Mouse (Mus musculus) bone marrow macrophage, adult 2 months (primary cell): ENCODE data around the gene Myo16. TPM values are rescaled to one million over a fixed set of nuclear protein-coding genes. Genes with fewer than 3 reads are reported as not detected.

Source experiments
- H3K27ac ChIP-seq: 2 replicates; pipeline ENCODE4 v1.5.1; 2012; ENCODE audit warnings: low read depth, low read length; ENCODE audit not compliant: insufficient read depth
- H3K4me1 ChIP-seq: 2 replicates; pipeline ENCODE4 v1.6.1; 2012; ENCODE audit warnings: low read length; ENCODE audit not compliant: control insufficient read depth, insufficient read depth
- H3K4me3 ChIP-seq: 2 replicates; pipeline ENCODE4 v1.5.1; 2012; ENCODE audit warnings: mild to moderate bottlenecking, low read length, moderate library complexity; ENCODE audit not compliant: insufficient read depth
- CTCF ChIP-seq: IDR thresholded peaks from 2 replicates; pipeline ENCODE4 v1.5.1; 2012; ENCODE audit warnings: low read depth, mild to moderate bottlenecking, low read length, moderate library complexity
- POLR2A ChIP-seq: IDR thresholded peaks from 2 replicates; pipeline ENCODE4 v1.6.1; 2012; ENCODE audit warnings: mild to moderate bottlenecking, low read depth, low read length, borderline replicate concordance
- polyA plus RNA-seq: library from polyadenylated mRNA; stranded (reverse); fragments of >200 nt; gene quantifications from 2 replicates; pipeline ENCODE4 v1.2.4, GENCODE M21; 2012; ENCODE audit not compliant: missing spikeins, insufficient read depth, insufficient read length

The Myo16 gene
- polyA plus RNA-seq, 1 experiment, result not detected

GRCm38 (mm10) chr8:10628725-10629124, 475.0 kb downstream of the Myo16 start:
- no peak overlapping the region for H3K27ac ChIP-seq
- TF ChIP-seq CTCF, result no peak
- TF ChIP-seq POLR2A, result no peak
- H3K4me1 ChIP-seq, result peaks cover 8% of the 10 kb centered on the region; the same call in 1 of the 2 replicates
- no peak overlapping the region for H3K4me3 ChIP-seq

- peaks cover 16% of the 10 kb centered on the region for H3K4me1 ChIP-seq
- H3K4me3 ChIP-seq, result no peak overlapping the region
- TF ChIP-seq POLR2A (no peak), CTCF (no peak)
- no peak overlapping the region for H3K27ac ChIP-seq
Observed at GRCm38 (mm10) chr8:10629862-10630261, 476.2 kb downstream of the Myo16 start.

GRCm38 (mm10) chr8:10631006-10631405, 477.3 kb downstream of the Myo16 start:
- Histone ChIP-seq H3K4me3 (no peak overlapping the region), H3K27ac (no peak overlapping the region), H3K4me1 (peaks cover 28% of the 10 kb centered on the region)
- no peak for TF ChIP-seq CTCF
- no peak for TF ChIP-seq POLR2A

GRCm38 (mm10) chr8:10632603-10633002, 478.9 kb downstream of the Myo16 start:
- H3K4me3 ChIP-seq, result no peak overlapping the region
- no peak overlapping the region for H3K27ac ChIP-seq
- H3K4me1 ChIP-seq, result peaks cover 29% of the 10 kb centered on the region
- TF ChIP-seq POLR2A (no peak), CTCF (no peak)

GRCm38 (mm10) chr8:10633360-10634140, 479.8 kb downstream of the Myo16 start:
- H3K4me1 ChIP-seq, result peaks cover 29% of the 10 kb centered on the region
- H3K27ac ChIP-seq, result no peak overlapping the region
- TF ChIP-seq POLR2A, result no peak
- no peak for TF ChIP-seq CTCF
- H3K4me3 ChIP-seq, result no peak overlapping the region

GRCm38 (mm10) chr8:10634421-10634820, 480.7 kb downstream of the Myo16 start:
- Histone ChIP-seq H3K4me1 (peaks cover 29% of the 10 kb centered on the region), H3K4me3 (no peak overlapping the region), H3K27ac (no peak overlapping the region)
- no peak for TF ChIP-seq CTCF
- TF ChIP-seq POLR2A, result no peak

GRCm38 (mm10) chr8:10638871-10639270, 485.2 kb downstream of the Myo16 start:
- TF ChIP-seq POLR2A (no peak), CTCF (no peak)
- peaks cover 21% of the 10 kb centered on the region for H3K4me1 ChIP-seq
- H3K4me3 ChIP-seq, result no peak overlapping the region
- H3K27ac ChIP-seq, result no peak overlapping the region

- H3K27ac ChIP-seq, result no peak overlapping the region
- H3K4me3 ChIP-seq, result no peak overlapping the region
- TF ChIP-seq POLR2A (no peak), CTCF (no peak)
- H3K4me1 ChIP-seq, result peaks cover 8% of the 10 kb centered on the region
Observed at GRCm38 (mm10) chr8:10640176-10640810, 486.6 kb downstream of the Myo16 start.

- H3K4me1 ChIP-seq, result peaks cover 3% of the 10 kb centered on the region
- TF ChIP-seq CTCF (no peak), POLR2A (no peak)
- H3K27ac ChIP-seq, result no peak overlapping the region
Observed at GRCm38 (mm10) chr8:10640859-10641258, 487.1 kb downstream of the Myo16 start.

GRCm38 (mm10) chr8:10641343-10641742, 487.6 kb downstream of the Myo16 start:
- Histone ChIP-seq H3K27ac (no peak overlapping the region), H3K4me3 (no peak overlapping the region), H3K4me1 (peaks cover 5% of the 10 kb centered on the region)
- TF ChIP-seq CTCF, result no peak

More at GRCm38 (mm10) chr8:10640859-10641258, 487.1 kb downstream of the Myo16 start:
- no peak overlapping the region for H3K4me3 ChIP-seq
